Mouse (Mus musculus) thymus, postnatal 10 days (tissue): ENCODE data around the gene Sept9.
A peak's percentile ranks its signal among the peaks of the same experiment; 100 is the strongest.

Source experiments
- DNase-seq, 2 experiments: peaks; one replicate each; pipeline ENCODE4 v3.0.0; 2021; ENCODE audit warnings: low spot score in 2 of 2

Gene Sept9

GRCm38 (mm10) chr11:117344339-117345021, 145.0 kb downstream of the Sept9 start:
- no peak for DNase-seq

DNA sequence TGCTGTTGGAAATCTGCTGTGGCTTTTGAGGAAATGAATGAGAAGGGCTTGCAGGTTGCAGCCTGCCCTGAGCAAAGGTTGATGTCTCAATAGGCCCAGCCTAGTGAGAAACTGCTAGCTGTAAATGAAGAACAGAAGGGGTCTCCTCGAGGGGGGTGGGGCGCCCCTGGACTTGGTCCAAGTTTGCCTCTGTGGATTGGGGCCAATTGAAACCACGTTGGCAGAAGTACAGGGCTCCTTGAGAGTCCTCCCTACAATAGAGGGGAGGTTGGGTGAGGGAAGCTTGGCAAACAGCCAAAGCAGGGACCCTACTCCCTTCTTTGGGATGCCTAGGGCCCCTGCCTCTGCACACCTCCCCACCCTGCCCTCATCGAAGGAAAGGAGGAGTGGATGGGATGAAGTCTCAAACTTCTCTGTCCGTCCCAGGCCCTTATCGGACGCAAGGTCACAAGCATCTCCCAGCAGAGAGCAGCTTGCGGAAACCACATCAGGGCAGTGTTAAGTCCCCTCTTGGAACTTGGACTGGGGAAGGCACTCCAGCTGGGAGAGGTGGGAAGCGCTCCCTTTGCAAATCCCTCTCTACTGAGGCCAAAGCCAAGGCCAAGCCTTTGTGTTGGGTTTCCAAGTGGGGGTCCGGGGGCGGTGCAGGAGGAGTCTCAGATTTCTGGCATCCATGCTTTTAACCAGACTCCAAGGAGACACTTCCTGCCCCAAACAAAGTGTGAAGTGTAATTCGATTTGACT, 145.7 kb downstream of the Sept9 start:
- DNase-seq = no peak

- no peak for DNase-seq
Measured at GRCm38 (mm10) chr11:117347256-117347655, 147.8 kb downstream of the Sept9 start.

- DNase-seq = no peak
Measured at GRCm38 (mm10) chr11:117348429-117349103, 149.1 kb downstream of the Sept9 start.

GRCm38 (mm10) chr11:117349429-117350363, 150.2 kb downstream of the Sept9 start:
- DNase-seq = peak; percentile 77 to 79

DNA sequence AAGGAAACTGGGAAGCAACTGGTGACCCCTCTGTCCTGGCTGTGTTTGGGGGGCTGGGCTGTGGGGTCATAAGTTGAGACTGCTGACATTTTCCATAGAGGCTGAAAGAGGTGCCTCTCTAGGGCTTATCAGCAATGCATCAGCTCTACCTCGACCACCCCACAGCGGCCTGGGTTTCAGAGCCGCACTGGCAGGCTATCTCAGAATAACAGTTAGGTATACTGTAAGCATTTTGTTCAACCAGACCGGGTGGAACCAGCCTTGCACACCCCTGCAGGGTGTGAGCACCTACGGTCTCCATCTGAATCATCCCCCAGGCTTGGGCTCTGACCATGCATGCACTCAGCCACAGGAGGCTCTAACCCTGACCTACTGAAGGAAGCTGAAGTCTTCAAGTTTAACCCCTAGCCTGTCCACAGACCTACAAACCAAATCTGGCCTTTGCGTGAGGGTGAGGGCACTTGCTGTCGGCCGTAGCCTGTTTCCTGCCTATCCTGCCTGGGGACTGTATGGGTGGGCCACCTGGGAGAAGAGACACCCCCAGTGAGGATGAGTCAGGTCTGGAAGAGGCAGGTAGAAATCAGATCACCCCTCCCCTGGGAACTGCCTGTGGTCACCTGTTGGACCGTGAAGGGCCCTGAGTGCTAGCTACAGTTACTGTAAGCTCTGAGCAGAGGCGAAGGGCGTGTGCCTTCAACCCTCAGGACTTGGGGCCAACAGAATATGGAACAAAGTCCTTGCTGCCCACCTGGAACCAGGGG, 151.2 kb downstream of the Sept9 start:
- DNase-seq = no peak

GRCm38 (mm10) chr11:117353126-117353525, 153.7 kb downstream of the Sept9 start:
- no peak for DNase-seq

- no peak for DNase-seq
Measured at GRCm38 (mm10) chr11:117354107-117354506, 154.6 kb downstream of the Sept9 start.

GRCm38 (mm10) chr11:117356937-117357336, 157.5 kb downstream of the Sept9 start:
- DNase-seq = no peak

DNA sequence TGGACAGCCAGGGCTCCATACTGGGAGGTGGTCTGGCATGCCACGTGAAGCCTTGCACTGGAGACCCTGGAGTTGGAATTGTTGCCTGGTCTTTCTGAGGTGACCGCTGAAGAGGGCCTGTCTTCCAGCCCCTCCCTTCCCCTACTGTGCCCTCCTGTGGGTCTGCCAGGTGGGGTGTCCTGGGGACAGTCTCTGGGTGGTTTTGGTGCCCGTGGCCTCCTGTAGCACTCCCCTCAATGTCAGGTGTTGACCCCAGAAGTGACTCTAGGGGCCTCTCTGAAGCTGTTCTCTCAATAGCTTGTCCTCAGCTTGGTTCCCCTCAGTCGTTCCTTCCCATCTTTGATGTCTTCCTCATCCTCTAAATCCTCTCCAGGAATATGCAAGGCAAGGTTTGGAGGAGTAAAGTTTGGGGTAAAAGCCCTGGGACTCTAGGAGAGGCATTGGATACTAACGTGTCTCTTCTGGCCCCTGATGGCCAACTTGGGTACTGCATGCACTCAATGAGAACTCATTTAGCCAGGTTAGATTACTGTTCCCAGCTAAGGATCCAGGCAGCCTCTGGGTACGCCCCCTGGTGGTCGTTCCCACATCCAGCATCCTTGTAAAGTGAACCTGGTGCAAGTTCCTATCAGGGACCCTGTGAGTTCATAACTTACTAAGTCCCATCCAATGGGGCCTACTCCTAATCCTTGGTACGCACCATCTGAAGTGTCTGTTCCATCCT, 158.6 kb downstream of the Sept9 start:
- peak; percentile 90 to 99 for DNase-seq

GRCm38 (mm10) chr11:117359161-117359560, 159.7 kb downstream of the Sept9 start:
- DNase-seq = no peak

GRCm38 (mm10) chr11:117359870-117360269, 160.4 kb downstream of the Sept9 start:
- DNase-seq = peak; percentile 59 to 80

DNA sequence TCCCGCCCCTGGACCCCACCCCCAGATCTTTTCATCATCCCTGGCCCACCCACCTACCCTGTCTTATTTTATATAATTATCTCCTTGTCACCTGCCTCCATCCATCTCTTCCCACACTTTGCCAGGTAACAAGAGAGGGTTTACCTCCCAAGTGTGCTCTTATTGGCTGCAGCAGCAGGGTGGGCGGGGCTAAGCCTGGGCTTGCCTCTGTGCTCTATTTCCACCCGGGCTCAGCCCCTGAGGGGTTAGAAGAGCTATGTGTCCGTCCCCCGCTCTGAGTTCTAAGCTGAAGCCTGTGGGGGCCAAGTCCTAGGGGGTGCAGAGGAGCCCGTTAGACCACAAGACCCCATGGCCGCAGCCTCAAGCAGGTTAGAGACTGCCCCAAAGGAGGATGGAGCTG, 161.1 kb downstream of the Sept9 start:
- no peak for DNase-seq

- DNase-seq = no peak
Measured at GRCm38 (mm10) chr11:117362307-117362706, 162.8 kb downstream of the Sept9 start.

DNA sequence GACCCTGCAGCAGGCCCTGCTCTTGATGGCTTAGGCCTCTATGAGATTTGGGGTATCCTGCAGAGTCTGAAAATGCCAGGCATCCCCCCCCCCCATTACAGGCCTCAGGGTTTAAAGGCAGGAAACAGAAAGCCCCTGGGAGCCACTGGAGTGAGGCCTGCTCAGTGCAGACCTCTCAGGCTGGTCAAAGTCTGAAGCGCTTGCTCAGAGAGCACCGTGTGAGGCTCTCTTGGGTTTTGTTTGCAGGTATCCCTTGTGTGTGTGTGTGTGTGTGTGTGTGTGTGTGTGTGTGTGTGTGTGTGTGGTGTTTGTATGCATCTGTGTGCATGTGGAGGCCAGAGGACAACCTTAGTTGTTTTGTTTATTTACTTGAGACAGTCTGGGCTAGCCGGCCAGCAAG, 164.5 kb downstream of the Sept9 start:
- DNase-seq = no peak

DNA sequence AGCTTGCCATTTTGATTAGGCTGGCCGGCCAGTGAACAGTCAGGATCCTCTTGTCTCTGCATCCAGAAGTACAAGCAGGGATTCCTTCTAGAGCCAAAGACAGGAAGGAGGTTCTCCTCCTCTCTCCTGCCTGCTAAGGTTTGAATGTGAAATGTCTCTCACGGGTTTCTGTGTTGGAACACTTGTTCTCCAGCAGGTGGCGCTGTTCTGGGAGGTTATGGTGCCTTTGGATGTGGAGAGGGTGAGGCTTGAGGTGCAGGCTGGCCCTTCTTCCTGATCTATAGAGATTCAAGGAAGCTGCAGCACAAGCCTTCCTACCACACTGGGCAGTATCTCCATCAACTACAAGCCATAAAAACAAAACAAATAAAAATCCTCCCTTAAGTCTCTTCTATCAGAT, 167.0 kb downstream of the Sept9 start:
- peak in 1 of 2 experiments; percentile 57 for DNase-seq

GRCm38 (mm10) chr11:117366861-117367357, 167.4 kb downstream of the Sept9 start:
- no peak for DNase-seq

DNA sequence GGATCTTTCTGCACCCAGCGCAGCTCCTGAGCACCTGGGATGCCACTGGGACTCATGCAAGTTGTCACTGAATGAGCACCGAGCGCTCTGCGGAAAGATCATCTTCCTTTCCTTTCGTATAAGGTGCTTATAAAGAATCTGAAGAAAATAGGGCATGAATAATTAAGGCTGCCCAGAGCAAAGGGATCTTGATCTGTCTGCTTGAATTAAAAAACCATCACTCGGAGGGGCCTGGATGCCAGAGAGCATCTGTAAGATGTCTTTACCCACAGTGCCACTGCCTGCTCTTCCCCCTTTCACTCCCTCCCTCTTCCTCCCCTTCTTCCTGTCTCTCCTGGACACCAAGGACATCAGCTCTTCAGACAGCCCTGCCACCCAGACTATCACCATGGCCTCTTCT, 168.5 kb downstream of the Sept9 start:
- DNase-seq = no peak

GRCm38 (mm10) chr11:117369347-117369746, 169.9 kb downstream of the Sept9 start:
- DNase-seq = no peak

- no peak for DNase-seq
Measured at GRCm38 (mm10) chr11:117370262-117370850, 170.9 kb downstream of the Sept9 start.
